Mouse (Mus musculus) brain, embryonic 14.5 days (tissue): ENCODE data around the gene Exoc4.

Experiments used
- CTCF ChIP-seq: fragments of 200-500 bp; IDR thresholded peaks from 2 replicates; pipeline ENCODE4 v1.5.1; 2012; ENCODE audit warnings: inconsistent platforms, mild to moderate bottlenecking, moderate library complexity, borderline replicate concordance; ENCODE audit not compliant: insufficient read depth, insufficient read length; ENCODE audit errors: extremely low read depth
- POLR2A ChIP-seq: fragments of 200-500 bp; IDR thresholded peaks from 2 replicates; pipeline ENCODE4 v1.6.1; 2012; ENCODE audit warnings: mild to moderate bottlenecking, inconsistent platforms, borderline replicate concordance; ENCODE audit not compliant: poor library complexity, insufficient read depth, insufficient read length, severe bottlenecking; ENCODE audit errors: extremely low read depth

DNA sequence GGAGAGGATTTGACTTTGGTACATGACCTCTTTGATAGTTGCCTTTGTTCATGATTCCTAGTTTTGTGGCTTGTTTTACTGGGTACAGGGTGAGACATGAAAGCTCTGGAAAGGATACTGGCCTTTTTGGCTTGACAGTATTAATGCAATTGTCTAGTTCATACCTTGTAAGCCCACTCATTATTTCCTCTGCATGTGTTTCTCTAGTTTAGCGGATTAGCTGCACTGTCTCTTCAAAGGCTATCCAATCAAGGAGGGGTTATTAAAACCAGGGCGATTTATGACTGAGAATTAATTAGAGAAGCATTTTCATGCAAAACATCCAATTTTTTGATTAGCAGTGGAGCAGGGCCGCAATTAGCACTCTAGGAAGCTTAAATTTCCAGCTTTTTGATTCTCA lies 216.5 kb downstream of the Exoc4 start:
- TF ChIP-seq POLR2A = no peak
- TF ChIP-seq CTCF = no peak
